18 mouse cellular contexts compared by ENCODE assay signal in the genomic region with DNA sequence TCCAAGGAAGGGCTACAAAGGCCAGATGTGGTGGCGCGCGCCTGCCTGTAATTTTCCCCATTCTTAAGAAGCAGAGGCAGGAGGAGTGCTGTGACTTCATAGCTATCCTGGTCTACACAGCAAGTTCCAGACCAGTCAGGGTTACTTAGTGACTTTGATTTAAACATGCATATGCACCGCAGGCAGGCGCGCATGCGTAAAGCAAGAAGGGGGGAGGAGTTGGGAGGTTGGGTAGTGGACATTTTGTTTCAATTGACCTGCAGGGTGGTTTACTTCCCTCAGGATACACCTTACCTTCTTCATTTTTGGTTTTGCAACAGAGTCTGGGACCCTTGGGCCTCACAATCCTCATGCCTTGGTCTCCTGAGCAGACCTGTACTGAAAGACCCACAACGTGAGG. TPM values are rescaled to one million over a fixed set of nuclear protein-coding genes. Genes with fewer than 3 reads are reported as not detected.
"Had no signal": no experiment of that assay in that cellular context is flagged by ENCODE, and none has a peak within 500 bp of the region (broad histone marks: within the 10 kb centered on the region; RNA-seq: fewer than 3 reads in every experiment).

No protein-coding gene starts in this region.

- H3K9ac ChIP-seq: neural tube, embryonic 12.5 days; neural tube, embryonic 13.5 days; neural tube, embryonic 15.5 days; stomach, embryonic 15.5 days had no signal

- H3K36me3 ChIP-seq: neural tube, embryonic 12.5 days; neural tube, embryonic 13.5 days; neural tube, embryonic 15.5 days; stomach, embryonic 15.5 days had no signal

- DNase-seq: retina, postnatal 1 day; right cerebral cortex, adult 18-20 months; right cerebral cortex, postnatal 14 days; right cerebral cortex, postnatal 4 days; spleen, adult 18-20 months; thymus, adult 18-20 months; thymus, adult 2 months; thymus, postnatal 14 days; thymus, postnatal 25 days; thymus, postnatal 36 days; thymus, postnatal 4 days had no signal

- H3K27me3 ChIP-seq: stomach, embryonic 15.5 days had no signal

- H3K27ac ChIP-seq: neural tube, embryonic 12.5 days; neural tube, embryonic 13.5 days; neural tube, embryonic 15.5 days; stomach, embryonic 15.5 days; stomach, postnatal 0 days had no signal

- H3K4me3 ChIP-seq: neural tube, embryonic 12.5 days; neural tube, embryonic 13.5 days; neural tube, embryonic 15.5 days; stomach, embryonic 15.5 days had no signal

- H3K4me1 ChIP-seq: neural tube, embryonic 12.5 days; neural tube, embryonic 13.5 days; neural tube, embryonic 15.5 days; stomach, embryonic 15.5 days had no signal

- H3K9me3 ChIP-seq: neural tube, embryonic 12.5 days; neural tube, embryonic 15.5 days; stomach, embryonic 15.5 days had no signal

- H3K4me2 ChIP-seq: neural tube, embryonic 12.5 days; neural tube, embryonic 13.5 days; neural tube, embryonic 15.5 days; stomach, embryonic 15.5 days had no signal

RNA-seq across cellular contexts. Expression of gene Tmem130, which starts 32.4 kb away (rescaled TPM):
- total RNA-seq: neutrophil, adult 5-6 weeks had no signal
- polyA plus RNA-seq: spleen, adult 2 months had no signal
